Mouse (Mus musculus) heart, postnatal 0 days (tissue): ENCODE measurements at regions not wholly inside any gene's neighbourhood (a gene's known extent, or its start where the extent isn't known, plus 50 kb on each side); places are given as distances from the start of the nearest gene placed in this dataset.

Experiments
- CTCF ChIP-seq: IDR thresholded peaks from 2 replicates; pipeline ENCODE4 v1.5.1; 2016; ENCODE audit warnings: antibody characterized with exemption, control low read depth, low read depth
- EP300 ChIP-seq: IDR thresholded peaks from 2 replicates; pipeline ENCODE4 v1.6.1; 2016; ENCODE audit warnings: antibody characterized with exemption, low read depth

GRCm38 (mm10) chr5:25619872-25620271 is 85.8 kb downstream of the Xrcc2 start:
- TF ChIP-seq EP300 (no peak), CTCF (no peak)
